In genomic region chr12:109747201-109747600, GRCm38 (mm10) we compare ENCODE assay signal across 17 mouse cellular contexts.
DNase-seq lines count a peak whose midpoint lies in the region; ATAC-seq lines count a peak whose summit lies in the region.
"Had no signal": no experiment of that assay in that cellular context is flagged by ENCODE, and none has a peak within 500 bp of the region (broad histone marks: within the 10 kb centered on the region; RNA-seq: fewer than 3 reads in every experiment).

No protein-coding gene starts in this region.

- intact Hi-C loops in gastrocnemius, postnatal 14 days (cut with DNase I; ENCODE audit: low total_unique reads) = no loop called here

- H3K4me2 ChIP-seq in midbrain, embryonic 13.5 days (replicated peaks) = no peak overlapping the region
- no peak overlapping the region for H3K4me2 ChIP-seq in midbrain, embryonic 11.5 days
- H3K4me2 ChIP-seq in forebrain, embryonic 14.5 days (ENCODE audit: low read length) = no peak overlapping the region
- no peak overlapping the region for H3K4me2 ChIP-seq in neural tube, embryonic 13.5 days
- H3K4me2 ChIP-seq: embryonic facial prominence, embryonic 13.5 days; liver, embryonic 12.5 days had no signal

- H3K4me1 ChIP-seq in midbrain, embryonic 13.5 days (replicated peaks) = peaks cover 66% of the 10 kb centered on the region
- H3K4me1 ChIP-seq in midbrain, embryonic 11.5 days (ENCODE audit: control insufficient read depth, insufficient read depth, low read length) = peaks cover 24% of the 10 kb centered on the region
- peaks cover 34% of the 10 kb centered on the region for H3K4me1 ChIP-seq in forebrain, embryonic 14.5 days (ENCODE audit: control insufficient read depth, insufficient read depth, low read length)
- peaks cover 65% of the 10 kb centered on the region for H3K4me1 ChIP-seq in neural tube, embryonic 13.5 days (replicated peaks)

- H3K9me3 ChIP-seq in midbrain, embryonic 13.5 days = no peaks in the 10 kb centered on the region
- no peaks in the 10 kb centered on the region for H3K9me3 ChIP-seq in midbrain, embryonic 11.5 days (ENCODE audit: control insufficient read depth, low read length)
- H3K9me3 ChIP-seq in forebrain, embryonic 14.5 days (replicated peaks; ENCODE audit: control insufficient read depth, low read length) = no peaks in the 10 kb centered on the region
- no peaks in the 10 kb centered on the region for H3K9me3 ChIP-seq in neural tube, embryonic 13.5 days
- H3K9me3 ChIP-seq: embryonic facial prominence, embryonic 13.5 days; liver, embryonic 12.5 days had no signal

- 0 out of 2 replicates have a peak, but pooled peaks cover 5% of the 10 kb centered on the region for H3K27me3 ChIP-seq in midbrain, embryonic 13.5 days
- no peaks in the 10 kb centered on the region for H3K27me3 ChIP-seq in midbrain, embryonic 11.5 days (ENCODE audit: control insufficient read depth, insufficient read depth, low read length)
- no peaks in the 10 kb centered on the region for H3K27me3 ChIP-seq in forebrain, embryonic 14.5 days (replicated peaks; ENCODE audit: control insufficient read depth, insufficient read depth, low read length)
- H3K27me3 ChIP-seq in neural tube, embryonic 13.5 days = no peaks in the 10 kb centered on the region
- H3K27me3 ChIP-seq: liver, embryonic 12.5 days had no signal

- H3K27ac ChIP-seq in midbrain, embryonic 13.5 days = peak overlapping the region; percentile 84
- no peak overlapping the region for H3K27ac ChIP-seq in midbrain, embryonic 11.5 days (ENCODE audit: low read depth, low read length)
- 0 out of 2 replicates have a peak overlapping the region, but pooled peaks have one; percentile 23 for H3K27ac ChIP-seq in forebrain, embryonic 14.5 days (ENCODE audit: low read depth, low read length)
- H3K27ac ChIP-seq in neural tube, embryonic 13.5 days (replicated peaks) = peak overlapping the region; percentile 81
- H3K27ac ChIP-seq: embryonic facial prominence, embryonic 13.5 days; kidney, postnatal 0 days; liver, embryonic 12.5 days had no signal

- peak; percentile 1 for DNase-seq in gastrocnemius, postnatal 10 days
- no peak for DNase-seq in gastrocnemius, postnatal 14 days
- DNase-seq in midbrain, embryonic 11.5 days (ENCODE audit: low spot score, missing footprints) = no peak
- DNase-seq in forebrain, embryonic 14.5 days (ENCODE audit: low spot score) = no peak
- DNase-seq in yolk sac, embryonic 10.5 days (ENCODE audit: low spot score) = no peak
- DNase-seq: adrenal gland, postnatal 10 days; B cell, adult 2 months; cerebellum, postnatal 36 days; lung, postnatal 14 days; right cerebral cortex, adult 18-20 months; thymus, postnatal 25 days had no signal

- no peak for ATAC-seq in midbrain, embryonic 13.5 days
- ATAC-seq in midbrain, embryonic 11.5 days (ENCODE audit: low FRiP score) = no peak
- ATAC-seq in forebrain, embryonic 14.5 days = no peak
- ATAC-seq in neural tube, embryonic 13.5 days (ENCODE audit: low read depth) = no peak
- ATAC-seq: inflammation-experienced regulatory T-cells, adult 6 months; liver, embryonic 12.5 days had no signal

- 90% methylated on average over 5 of the region's 5 CpGs for WGBS in midbrain, embryonic 13.5 days
- WGBS in midbrain, embryonic 11.5 days = 82% methylated on average over 5 of the region's 5 CpGs
- WGBS in forebrain, embryonic 14.5 days = 83% methylated on average over 5 of the region's 5 CpGs
- WGBS in neural tube, embryonic 13.5 days = 70% methylated on average over 5 of the region's 5 CpGs

- H3K9ac ChIP-seq in midbrain, embryonic 13.5 days (replicated peaks) = no peak overlapping the region
- H3K9ac ChIP-seq in midbrain, embryonic 11.5 days (ENCODE audit: low read length) = no peak overlapping the region
- no peak overlapping the region for H3K9ac ChIP-seq in forebrain, embryonic 14.5 days (ENCODE audit: low read length)
- no peak overlapping the region for H3K9ac ChIP-seq in neural tube, embryonic 13.5 days
- H3K9ac ChIP-seq: embryonic facial prominence, embryonic 13.5 days; liver, embryonic 12.5 days had no signal

- H3K4me3 ChIP-seq in midbrain, embryonic 13.5 days (replicated peaks) = no peak overlapping the region
- no peak overlapping the region for H3K4me3 ChIP-seq in midbrain, embryonic 11.5 days (ENCODE audit: low read depth, low read length)
- H3K4me3 ChIP-seq in forebrain, embryonic 14.5 days (ENCODE audit: low read depth, low read length) = no peak overlapping the region
- H3K4me3 ChIP-seq in neural tube, embryonic 13.5 days = no peak overlapping the region
- H3K4me3 ChIP-seq: embryonic facial prominence, embryonic 13.5 days; liver, embryonic 12.5 days had no signal

- H3K36me3 ChIP-seq in midbrain, embryonic 13.5 days = peaks cover 28% of the 10 kb centered on the region
- H3K36me3 ChIP-seq in midbrain, embryonic 11.5 days (ENCODE audit: control insufficient read depth, insufficient read depth, low read length) = peaks cover 2% of the 10 kb centered on the region; the same call in 1 of the 2 replicates
- H3K36me3 ChIP-seq in forebrain, embryonic 14.5 days (ENCODE audit: control insufficient read depth, insufficient read depth, low read length) = peaks cover 19% of the 10 kb centered on the region
- H3K36me3 ChIP-seq in neural tube, embryonic 13.5 days = peaks cover 46% of the 10 kb centered on the region
